Mouse (Mus musculus) heart, embryonic 14.5 days (tissue): Measurements from ENCODE around the gene Nrxn3. TPM values are rescaled to one million over a fixed set of nuclear protein-coding genes. Genes with fewer than 3 reads are reported as not detected.

Source experiments
- ATAC-seq: fragments of 200-750 bp; cut with Nextera tagmentation; 2 replicates; pipeline ENCODE4 v1.8.0; 2017; ENCODE audit warnings: low read depth, moderate TSS enrichment; ENCODE audit not compliant: insufficient number of reproducible peaks, insufficient read depth, low FRiP score
- H3K27ac ChIP-seq, 2 experiments: fragments of 200-500 bp in 1 of 2; fragments of 300-500 bp in 1 of 2; sonication (generic) in 1 of 2; replicated peaks in 1 of 2; 2 replicates each; pipeline ENCODE4 v1.5.1; 2012 to 2014; ENCODE audit warnings: low read depth in 2 of 2, low read length in 2 of 2, control low read depth in 1 of 2, mild to moderate bottlenecking in 1 of 2, mixed read lengths in 1 of 2; ENCODE audit not compliant: control insufficient read depth in 1 of 2, insufficient read depth in 1 of 2
- H3K27me3 ChIP-seq: fragments of 300-500 bp; sonication (generic); 2 replicates; pipeline ENCODE4 v1.6.1; 2014; ENCODE audit warnings: mild to moderate bottlenecking, low read length, control low read depth; ENCODE audit not compliant: control insufficient read depth, insufficient read depth
- H3K36me3 ChIP-seq: fragments of 300-500 bp; sonication (generic); 2 replicates; pipeline ENCODE4 v1.6.1; 2014; ENCODE audit warnings: mild to moderate bottlenecking, control low read depth, low read length, mixed read lengths; ENCODE audit not compliant: control insufficient read depth, insufficient read depth
- H3K4me1 ChIP-seq, 2 experiments: fragments of 200-500 bp in 1 of 2; fragments of 300-500 bp in 1 of 2; sonication (generic) in 1 of 2; 2 replicates each; pipeline ENCODE4 v1.6.1; 2012 to 2014; ENCODE audit warnings: low read length in 2 of 2, control low read depth in 1 of 2, mixed read lengths in 1 of 2; ENCODE audit not compliant: control insufficient read depth in 2 of 2, insufficient read depth in 2 of 2
- H3K4me2 ChIP-seq: fragments of 300-500 bp; sonication (generic); 2 replicates; pipeline ENCODE4 v1.6.1; 2014; ENCODE audit warnings: mild to moderate bottlenecking, low read length
- H3K4me3 ChIP-seq, 2 experiments: fragments of 200-500 bp in 1 of 2; fragments of 300-500 bp in 1 of 2; sonication (generic) in 1 of 2; 2 replicates each; pipeline ENCODE4 v1.5.1; 2012 to 2014; ENCODE audit warnings: low read length in 2 of 2, mild to moderate bottlenecking in 2 of 2, control low read depth in 1 of 2, low read depth in 1 of 2, moderate library complexity in 1 of 2; ENCODE audit not compliant: control insufficient read depth in 1 of 2, insufficient read depth in 1 of 2
- H3K9ac ChIP-seq: fragments of 300-500 bp; sonication (generic); 2 replicates; pipeline ENCODE4 v1.6.1; 2014; ENCODE audit warnings: mild to moderate bottlenecking, low read length
- H3K9me3 ChIP-seq: fragments of 300-500 bp; sonication (generic); 2 replicates; pipeline ENCODE4 v1.6.1; 2016; ENCODE audit warnings: low read length, control low read depth; ENCODE audit not compliant: control insufficient read depth
- WGBS: fragments of 180-500 bp; shearing (Covaris S2); extraction: QIAGEN DNeasy Blood & Tissue Kit; methylation state at CpG from one replicate; pipeline ENCODE4 v1.1.7; 2014; 5-methylcytosine and 5-hydroxymethylcytosine counted together
- polyA plus RNA-seq: library from polyadenylated mRNA; unstranded; fragments of >200 nt; fragmentation: Nextera tagmentation; extraction: Ambion mirVana; gene quantifications from 2 replicates; pipeline ENCODE4 v1.2.1, GENCODE M21; 2014

Gene Nrxn3
- polyA plus RNA-seq, 1 experiment from 2014 or later: 1.7 TPM

DNA sequence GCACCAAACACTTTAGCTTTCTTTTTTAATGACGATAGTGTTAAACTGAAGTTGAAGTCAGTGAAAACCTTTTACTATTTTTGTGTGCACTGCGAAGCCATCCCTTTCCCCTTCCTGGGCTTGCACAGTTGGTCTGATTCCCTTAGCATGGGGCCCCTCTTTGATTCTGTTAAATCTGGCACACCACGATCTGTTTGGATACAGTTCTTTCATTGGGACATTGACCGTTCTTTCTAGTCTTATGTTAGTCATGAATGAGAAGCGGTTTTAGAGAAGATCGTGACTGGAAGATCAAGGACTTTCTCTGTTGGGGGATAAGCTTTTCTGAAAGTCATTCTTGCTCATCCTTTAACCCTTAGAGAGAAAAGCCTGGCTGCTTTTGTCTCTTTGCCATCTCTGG lies 118.7 kb downstream of the Nrxn3 start:
- ATAC-seq: no peak
- no peak overlapping the region for H3K27ac ChIP-seq
- no peaks in the 10 kb centered on the region for H3K9me3 ChIP-seq
- no peaks in the 10 kb centered on the region for H3K4me1 ChIP-seq
- no peaks in the 10 kb centered on the region for H3K36me3 ChIP-seq
- H3K4me2 ChIP-seq: no peak overlapping the region
- H3K4me3 ChIP-seq: no peak overlapping the region
- no peaks in the 10 kb centered on the region for H3K27me3 ChIP-seq
- no peak overlapping the region for H3K9ac ChIP-seq
- 85% methylated on average over 6 of the region's 6 CpGs for WGBS

DNA sequence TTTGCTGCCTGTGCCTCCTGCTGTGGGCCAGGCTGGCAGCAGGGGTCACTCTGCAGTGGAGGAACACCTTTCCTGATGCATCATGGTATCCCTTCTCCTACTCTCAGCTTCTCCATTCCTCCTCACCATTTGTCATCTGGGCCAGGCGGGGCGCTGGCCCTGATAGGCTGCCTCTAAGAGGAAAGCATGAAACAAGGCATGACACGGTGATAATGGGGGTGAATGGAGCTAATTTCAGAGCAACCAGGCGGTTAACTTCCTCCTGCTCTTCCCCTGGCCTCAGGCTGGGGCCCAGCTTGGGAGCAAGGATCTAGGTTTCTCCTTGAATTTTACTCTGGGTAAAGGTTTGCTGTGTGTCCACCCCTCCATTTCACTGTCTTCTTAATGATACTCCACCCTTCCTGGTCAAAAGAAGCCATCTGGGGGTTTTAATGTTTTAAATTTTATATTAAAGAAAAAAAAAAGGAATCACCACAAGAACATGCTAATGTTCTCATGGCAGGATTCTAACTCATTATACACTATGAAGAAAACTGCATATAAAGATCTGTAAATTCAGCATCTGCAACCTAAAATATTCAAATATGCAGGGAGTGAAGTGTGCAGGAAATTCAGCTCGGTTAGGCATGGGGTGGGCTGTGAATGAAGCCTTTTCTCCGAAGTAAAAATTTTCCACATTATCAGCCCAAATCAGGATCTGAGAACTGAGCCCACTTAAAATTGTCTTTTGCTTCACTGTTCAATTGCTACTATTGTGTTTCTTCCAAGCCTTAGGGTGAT lies 127.9 kb downstream of the Nrxn3 start:
- no peak for ATAC-seq
- WGBS: 30% methylated on average over 6 of the region's 6 CpGs
- no peaks in the 10 kb centered on the region; a peak in 1 of 4 replicates for H3K4me1 ChIP-seq

DNA sequence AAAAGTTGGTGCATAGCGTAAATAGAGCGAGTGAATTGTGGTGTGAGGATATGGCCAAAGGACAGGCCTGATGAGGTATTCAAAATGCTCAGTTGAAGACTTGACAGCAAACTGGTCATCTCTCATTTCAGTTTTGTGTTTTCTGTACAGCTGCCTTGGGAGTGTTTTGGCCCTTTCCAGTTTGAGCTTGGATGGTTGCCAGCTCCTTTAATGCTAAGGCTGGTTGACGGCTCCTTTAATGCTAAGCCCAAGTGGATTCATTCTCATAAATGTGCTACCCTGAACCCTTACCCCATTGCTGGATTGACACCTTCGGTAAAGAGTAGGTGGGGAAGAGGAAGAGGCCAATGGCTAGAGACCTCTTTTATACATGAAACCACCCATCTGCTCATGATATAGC lies 131.4 kb downstream of the Nrxn3 start:
- WGBS: 76% methylated on average over 4 of the region's 4 CpGs
- ATAC-seq: no peak
- H3K27me3 ChIP-seq: no peaks in the 10 kb centered on the region
- H3K4me3 ChIP-seq: no peak overlapping the region
- no peaks in the 10 kb centered on the region; a peak in 1 of 4 replicates for H3K4me1 ChIP-seq
- H3K4me2 ChIP-seq: no peak overlapping the region
- no peak overlapping the region for H3K9ac ChIP-seq
- H3K9me3 ChIP-seq: no peaks in the 10 kb centered on the region
- H3K36me3 ChIP-seq: no peaks in the 10 kb centered on the region
- no peak overlapping the region for H3K27ac ChIP-seq

More for the DNA sequence above, 127.9 kb downstream of the Nrxn3 start:
- Histone ChIP-seq H3K36me3 (no peaks in the 10 kb centered on the region), H3K27me3 (no peaks in the 10 kb centered on the region), H3K27ac (no peak overlapping the region), H3K4me2 (no peak overlapping the region), H3K9ac (no peak overlapping the region), H3K4me3 (no peak overlapping the region), H3K9me3 (no peaks in the 10 kb centered on the region)

DNA sequence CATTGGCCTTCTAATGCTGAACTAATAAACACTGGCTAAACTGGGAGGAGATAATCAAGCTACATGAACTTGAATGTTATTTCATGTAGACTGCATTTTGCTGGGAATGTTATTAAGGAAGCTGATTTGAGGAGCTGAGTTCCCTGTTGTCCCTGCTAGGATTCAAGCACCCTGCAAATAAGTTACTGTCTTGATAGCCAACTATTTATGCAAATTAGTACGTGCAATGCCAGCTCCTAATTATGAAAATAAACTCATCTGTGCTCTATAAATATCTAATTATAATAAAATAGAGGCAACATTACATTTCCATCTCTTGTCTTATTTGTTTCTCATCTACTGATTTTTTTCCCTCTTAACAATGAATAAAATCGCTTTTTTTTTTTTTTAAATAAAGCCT lies 135.0 kb downstream of the Nrxn3 start:
- no peak overlapping the region for H3K9ac ChIP-seq
- no peak overlapping the region for H3K4me3 ChIP-seq
- no peaks in the 10 kb centered on the region for H3K36me3 ChIP-seq
- no peaks in the 10 kb centered on the region for H3K27me3 ChIP-seq
- WGBS: 70% methylated on average over 2 of the region's 2 CpGs
- no peaks in the 10 kb centered on the region for H3K4me1 ChIP-seq
- no peak overlapping the region for H3K27ac ChIP-seq
- H3K9me3 ChIP-seq: no peaks in the 10 kb centered on the region
- no peak overlapping the region for H3K4me2 ChIP-seq
- ATAC-seq: no peak

DNA sequence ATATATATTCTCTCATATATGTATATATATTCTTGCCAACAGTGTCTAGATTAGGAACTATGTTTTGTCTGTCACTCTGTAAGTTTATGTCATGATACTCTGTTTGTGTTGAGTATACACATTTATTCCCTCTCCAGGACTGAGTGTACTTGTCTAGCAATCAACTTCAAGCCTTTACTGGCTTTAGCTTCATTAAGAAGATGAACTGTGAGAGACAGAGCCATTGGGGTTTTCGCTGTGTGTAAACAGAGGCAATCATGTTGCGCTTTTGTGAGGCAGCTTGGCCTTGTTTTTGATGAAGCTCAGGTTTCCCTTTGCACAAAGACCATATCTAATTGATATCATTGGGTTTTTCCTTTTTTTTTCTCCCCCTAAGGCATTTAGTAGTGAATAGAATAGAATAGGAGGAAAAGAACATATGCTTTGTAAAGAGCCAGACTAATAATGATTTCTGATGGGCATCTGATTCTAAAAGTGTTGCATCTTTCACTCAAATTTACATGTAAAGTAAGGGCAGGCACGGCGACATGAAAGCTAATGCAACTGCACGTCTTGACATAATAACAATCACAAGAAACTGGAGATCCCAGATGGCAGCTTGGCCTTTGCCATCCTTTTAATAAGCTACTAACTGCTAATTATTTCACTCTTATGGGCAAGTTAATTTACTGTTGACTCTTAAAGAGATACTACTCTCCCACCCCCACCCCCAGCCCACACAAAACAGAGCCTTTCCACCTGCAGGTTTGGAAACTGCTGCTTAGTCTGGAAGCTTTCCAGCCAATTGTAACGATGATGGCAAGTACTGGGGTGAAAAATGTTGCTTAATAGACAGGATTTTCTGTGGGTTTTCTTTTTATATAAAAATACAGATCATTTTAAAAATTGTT lies 137.0 kb downstream of the Nrxn3 start:
- Histone ChIP-seq H3K4me3 (no peak overlapping the region), H3K4me2 (no peak overlapping the region), H3K9me3 (no peaks in the 10 kb centered on the region), H3K27me3 (no peaks in the 10 kb centered on the region), H3K9ac (no peak overlapping the region), H3K36me3 (no peaks in the 10 kb centered on the region), H3K27ac (no peak overlapping the region), H3K4me1 (no peaks in the 10 kb centered on the region)
- WGBS: 76% methylated on average over 6 of the region's 6 CpGs
- no peak for ATAC-seq

DNA sequence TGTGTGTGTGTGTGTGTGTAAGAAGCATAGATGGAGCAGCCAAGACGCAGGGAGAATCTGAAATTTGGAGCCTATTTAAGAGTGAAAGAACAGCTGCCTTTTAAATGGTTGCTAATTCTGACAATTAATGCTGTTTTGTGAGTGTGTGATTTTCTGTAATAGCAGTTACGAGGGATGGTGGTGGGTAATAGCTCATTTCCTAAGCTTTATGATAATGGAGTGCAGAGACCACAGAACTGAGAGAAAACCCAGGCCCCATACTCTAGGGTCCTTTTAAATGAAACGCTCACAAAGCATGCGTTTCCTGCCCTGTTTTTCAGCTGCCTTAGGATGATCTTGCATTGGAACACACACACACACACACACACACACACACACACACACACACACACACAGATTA lies 137.7 kb downstream of the Nrxn3 start:
- no peaks in the 10 kb centered on the region for H3K27me3 ChIP-seq
- H3K4me3 ChIP-seq: no peak overlapping the region
- H3K9me3 ChIP-seq: no peaks in the 10 kb centered on the region
- WGBS: 52% methylated on average over 4 of the region's 4 CpGs
- no peak overlapping the region for H3K9ac ChIP-seq
- H3K4me2 ChIP-seq: no peak overlapping the region
- no peak overlapping the region for H3K27ac ChIP-seq
- ATAC-seq: no peak
- no peaks in the 10 kb centered on the region for H3K36me3 ChIP-seq
- H3K4me1 ChIP-seq: no peaks in the 10 kb centered on the region

DNA sequence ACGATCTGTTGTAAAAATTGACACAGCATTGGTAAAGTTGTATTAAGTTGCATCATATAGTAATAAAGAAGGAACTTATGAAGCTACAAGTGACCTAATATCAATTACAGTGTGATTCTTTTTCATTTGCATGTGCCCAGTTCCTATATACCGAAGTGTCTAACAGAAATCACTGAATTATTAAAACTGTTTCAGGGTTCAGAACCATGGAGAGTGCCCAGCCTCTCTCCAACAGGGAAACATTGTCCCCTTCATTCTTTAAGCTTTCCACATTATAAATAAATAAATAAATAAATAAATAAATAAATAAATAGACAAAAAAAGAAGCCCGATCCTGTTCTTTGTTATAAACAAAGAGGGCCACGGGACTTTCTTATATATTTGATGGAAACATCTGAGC lies 140.4 kb downstream of the Nrxn3 start:
- Histone ChIP-seq H3K4me3 (no peak overlapping the region), H3K27ac (no peak overlapping the region), H3K36me3 (no peaks in the 10 kb centered on the region), H3K27me3 (no peaks in the 10 kb centered on the region), H3K4me1 (no peaks in the 10 kb centered on the region), H3K9ac (no peak overlapping the region), H3K4me2 (no peak overlapping the region), H3K9me3 (no peaks in the 10 kb centered on the region)
- no peak for ATAC-seq
- 67% methylated on average over 4 of the region's 4 CpGs for WGBS
